Mouse (Mus musculus) liver (tissue): ENCODE data around the gene Zdhhc1.

Experiments used
- DNase-seq: peaks from one replicate; pipeline ENCODE4 v3.0.0-alpha.2; 2020; ENCODE audit warnings: mixed read lengths

Zdhhc1 gene

DNA sequence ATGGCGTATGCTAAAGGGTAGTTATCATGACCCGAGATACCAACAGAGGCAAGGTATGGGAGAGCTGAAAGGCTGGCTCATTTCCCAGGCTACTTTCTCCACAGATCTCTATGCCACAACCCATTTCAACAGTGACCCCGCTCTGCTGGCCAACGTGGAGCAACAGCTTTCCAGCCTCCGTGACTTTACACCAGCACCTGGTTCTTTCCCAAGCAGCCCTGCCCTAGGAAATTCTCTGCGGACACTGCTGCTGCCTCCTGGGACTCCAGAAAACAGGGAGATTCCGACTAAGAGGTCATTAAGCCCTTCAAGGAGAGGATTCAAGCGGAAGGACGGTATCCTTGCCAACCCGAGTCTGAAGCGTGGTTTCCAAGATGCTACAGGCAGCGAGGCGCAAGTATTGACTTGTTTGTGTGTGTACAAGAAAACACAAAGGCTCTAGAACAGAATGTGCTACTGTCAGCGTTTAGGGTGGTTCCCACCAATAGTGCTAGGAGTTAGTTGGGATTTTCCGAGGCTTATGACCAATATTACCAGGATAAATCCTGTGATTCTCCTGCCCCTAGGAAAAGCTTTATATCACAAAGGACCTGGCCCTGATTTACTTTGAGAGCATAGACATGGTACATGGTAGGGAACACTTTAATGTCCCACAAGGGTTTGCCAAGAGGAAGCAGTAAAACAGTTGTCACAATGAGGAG lies 44.6 kb downstream of the Zdhhc1 start:
- DNase-seq = no peak

- no peak for DNase-seq
These were observed 45.7 kb downstream of the Zdhhc1 start for GRCm38 (mm10) chr8:105450977-105451376.

DNA sequence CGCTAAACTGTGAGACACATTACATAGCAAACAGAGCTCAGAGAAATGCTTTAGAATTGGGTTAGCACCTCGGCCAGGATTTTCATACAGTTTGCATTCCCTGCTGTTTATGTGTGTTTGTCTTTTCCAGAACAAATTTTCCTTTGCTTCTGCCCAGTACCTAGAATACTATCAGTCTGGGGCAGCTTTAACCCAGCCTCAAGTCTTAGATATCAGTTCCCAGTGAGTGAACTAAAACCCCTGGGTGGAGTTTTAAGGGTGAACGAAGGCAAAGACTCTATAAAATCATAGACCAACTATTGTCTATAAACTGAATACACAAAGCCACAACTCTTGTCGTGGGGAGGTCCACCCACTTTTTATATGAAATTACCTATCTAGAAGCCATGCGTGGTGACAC lies 48.1 kb downstream of the Zdhhc1 start:
- DNase-seq = peak; percentile 42

- DNase-seq = peak; percentile 31
These were observed 48.5 kb downstream of the Zdhhc1 start for GRCm38 (mm10) chr8:105448188-105448587.

DNA sequence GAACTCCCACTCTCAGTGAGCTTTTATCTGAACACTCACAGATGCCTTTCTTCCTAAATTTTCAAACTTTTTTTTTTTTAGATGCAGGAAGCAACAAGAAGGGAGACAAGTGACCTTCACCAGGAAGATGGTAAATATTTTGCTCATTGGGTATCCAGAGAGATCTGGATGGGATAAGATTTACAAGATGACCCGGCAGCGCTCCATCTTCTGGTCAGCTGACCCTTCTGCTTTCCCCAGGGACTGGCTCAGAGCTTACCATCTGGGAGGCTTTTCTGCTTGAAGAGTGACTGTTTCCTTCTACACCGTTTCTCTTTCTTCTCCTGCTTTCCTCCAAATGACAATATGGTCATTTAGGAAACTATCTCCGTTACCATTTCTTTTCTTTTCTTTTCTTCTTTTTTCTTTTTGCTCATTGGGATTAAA lies 50.6 kb downstream of the Zdhhc1 start:
- no peak for DNase-seq

DNA sequence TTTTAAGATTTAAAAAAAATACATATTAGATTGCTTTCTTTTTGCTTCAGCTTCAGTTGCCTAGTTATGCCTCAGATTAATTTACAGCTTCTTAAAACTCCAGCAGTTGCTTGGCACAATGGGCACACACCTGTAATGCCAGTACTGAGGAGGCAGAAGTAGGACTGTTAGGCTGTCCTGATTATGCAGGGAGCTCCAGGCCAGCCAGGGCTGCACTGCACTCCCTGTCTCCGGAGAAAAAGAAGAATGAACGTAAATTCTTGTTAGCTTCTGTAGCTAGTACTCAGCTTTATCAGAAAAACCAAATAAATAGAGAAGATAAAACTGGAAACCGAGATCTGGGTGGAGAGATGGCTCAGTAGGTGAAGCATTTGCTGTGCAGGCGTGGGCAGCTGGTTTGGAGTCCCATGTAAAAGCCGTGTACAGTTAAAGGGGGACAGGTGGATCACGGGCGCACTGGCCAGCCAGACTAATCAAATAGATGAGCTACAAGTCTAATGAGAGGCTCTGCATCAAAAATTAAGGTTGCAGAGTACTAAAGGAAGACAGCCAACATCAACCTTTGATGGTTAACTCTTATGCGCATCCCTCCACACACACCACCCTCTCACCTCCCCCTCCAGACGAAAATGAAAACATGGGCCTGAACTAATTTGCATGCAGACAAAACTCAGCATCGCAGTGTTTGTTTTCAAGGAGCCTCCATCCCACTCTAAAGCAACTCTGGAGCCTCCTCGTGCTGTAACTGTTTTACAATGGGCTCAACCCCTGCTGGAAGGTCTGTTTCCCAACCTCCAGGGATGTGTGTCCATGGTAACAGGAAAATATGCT lies 51.2 kb downstream of the Zdhhc1 start:
- DNase-seq = no peak

GRCm38 (mm10) chr8:105442661-105443060 lies 54.0 kb downstream of the Zdhhc1 start:
- no peak for DNase-seq

DNA sequence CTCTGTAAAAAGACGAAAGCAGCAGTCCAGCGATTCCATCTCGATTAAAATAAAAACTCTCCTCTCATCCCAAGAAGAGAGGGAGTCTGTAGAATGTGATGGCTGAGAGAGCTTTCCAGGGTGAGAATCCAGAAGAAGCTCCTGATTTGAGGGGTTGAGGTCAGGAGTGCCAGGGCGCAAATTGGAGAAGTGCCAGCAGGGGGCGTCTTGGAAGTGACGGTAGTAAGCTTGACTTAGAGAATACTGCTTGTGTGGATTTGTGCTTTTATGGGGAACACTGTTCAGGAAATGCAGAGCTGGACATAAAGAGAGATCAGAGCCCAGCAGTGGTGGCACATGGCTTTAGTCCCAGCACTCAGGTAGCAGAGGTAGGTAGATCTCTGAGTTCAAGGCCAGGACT lies 55.3 kb downstream of the Zdhhc1 start:
- DNase-seq = peak; percentile 79

GRCm38 (mm10) chr8:105438865-105439264 lies 57.8 kb downstream of the Zdhhc1 start:
- peak; percentile 63 for DNase-seq

- no peak for DNase-seq
These were observed 59.5 kb downstream of the Zdhhc1 start for GRCm38 (mm10) chr8:105437078-105437748.

DNA sequence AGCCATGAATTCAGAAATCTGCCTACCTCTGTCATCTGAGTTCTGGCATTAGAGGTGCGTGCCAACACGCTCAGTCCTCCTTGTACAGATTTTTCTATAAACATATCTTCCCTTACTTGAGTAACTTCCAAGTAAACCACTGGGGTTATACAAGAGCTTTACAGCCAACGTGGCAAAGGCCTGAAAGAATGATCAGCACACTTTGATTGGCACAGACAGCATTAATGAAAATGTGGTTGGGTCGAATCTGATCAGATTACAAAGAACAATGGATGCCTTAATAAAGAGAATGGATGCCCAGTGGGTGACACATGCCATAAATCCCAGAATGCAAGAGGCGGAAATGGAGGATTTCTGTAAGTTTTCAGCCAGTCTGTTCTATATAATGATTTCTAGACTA lies 60.5 kb downstream of the Zdhhc1 start:
- no peak for DNase-seq

DNA sequence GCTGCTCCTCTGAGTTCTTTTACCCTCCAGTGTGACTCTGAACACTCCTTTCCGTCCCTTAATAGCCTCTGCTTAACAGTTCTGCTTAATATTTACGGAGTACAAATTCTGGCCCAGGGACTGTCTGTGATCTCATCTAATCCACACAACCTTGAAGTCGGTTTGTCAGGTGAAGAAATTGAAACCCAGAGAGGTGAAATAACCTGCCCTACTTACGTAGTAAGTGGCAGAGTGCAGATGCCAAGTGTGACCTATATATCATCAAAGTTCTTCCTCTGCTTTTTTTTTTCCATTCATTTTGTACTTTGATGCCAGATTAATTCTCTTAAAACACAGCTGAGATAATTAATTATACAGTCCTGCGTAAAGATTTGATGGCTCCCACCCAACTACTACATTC lies 62.6 kb downstream of the Zdhhc1 start:
- no peak for DNase-seq

DNA sequence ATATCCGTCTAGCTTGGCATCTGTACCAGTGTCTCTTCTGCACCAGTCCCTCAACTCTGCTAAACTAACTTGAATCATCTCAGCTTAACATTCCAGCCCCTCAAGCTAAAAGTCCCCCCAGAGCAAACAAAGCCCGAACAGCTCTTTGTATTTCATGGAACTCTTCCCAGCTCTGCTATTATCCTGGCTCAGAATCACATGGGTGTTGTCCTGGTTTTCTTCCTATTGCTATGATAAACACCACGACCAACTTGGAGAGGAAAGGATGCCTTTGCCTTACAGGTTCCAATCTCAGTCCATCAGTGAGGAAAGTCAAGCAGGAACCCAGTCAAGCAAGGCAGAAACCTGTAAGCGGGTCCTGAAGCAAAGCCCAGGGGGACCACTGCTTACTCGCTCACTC lies 63.2 kb downstream of the Zdhhc1 start:
- no peak for DNase-seq

GRCm38 (mm10) chr8:105433021-105433420 lies 63.7 kb downstream of the Zdhhc1 start:
- DNase-seq = no peak

- DNase-seq = no peak
These were observed 64.8 kb downstream of the Zdhhc1 start for GRCm38 (mm10) chr8:105431743-105432515.

GRCm38 (mm10) chr8:105426878-105427277 lies 69.8 kb downstream of the Zdhhc1 start:
- no peak for DNase-seq
